ENCODE assay signal across 9 mouse cellular contexts in genomic region chrX:52928883-52929282, GRCm38 (mm10). TPM values are rescaled to one million over a fixed set of nuclear protein-coding genes. Genes with fewer than 3 reads are reported as not detected.
DNase-seq lines count a peak whose midpoint lies in the region; ATAC-seq and TF ChIP-seq lines count a peak whose summit lies in the region.
"Had no signal": no experiment of that assay in that cellular context is flagged by ENCODE, and none has a peak within 500 bp of the region (broad histone marks: within the 10 kb centered on the region; RNA-seq: fewer than 3 reads in every experiment).

No protein-coding gene starts in this region.

- H3K27ac ChIP-seq in liver, postnatal 0 days (ENCODE audit: low read depth): no peak overlapping the region
- H3K27ac ChIP-seq: hindbrain, embryonic 15.5 days had no signal

- 12% methylated on average over 1 of the region's 1 CpGs for WGBS in liver, postnatal 0 days (ENCODE audit: insufficient replicate concordance)

- H3K9me3 ChIP-seq in liver, postnatal 0 days (ENCODE audit: low read length): no peaks in the 10 kb centered on the region
- H3K9me3 ChIP-seq: hindbrain, embryonic 15.5 days had no signal

- no peak for ATAC-seq in liver, postnatal 0 days
- no peak for ATAC-seq in erythroid progenitor cell, adult 5-6 weeks (replicated peaks; ENCODE audit: low FRiP score, poor library complexity, severe bottlenecking)

- H3K4me3 ChIP-seq in liver, postnatal 0 days (ENCODE audit: low read depth, low read length): no peak overlapping the region
- H3K4me3 ChIP-seq: hindbrain, embryonic 15.5 days had no signal

- no peak overlapping the region for H3K9ac ChIP-seq in liver, postnatal 0 days (replicated peaks)
- H3K9ac ChIP-seq: hindbrain, embryonic 15.5 days had no signal

- H3K4me2 ChIP-seq in liver, postnatal 0 days (ENCODE audit: low read depth, low read length): no peak overlapping the region
- H3K4me2 ChIP-seq: hindbrain, embryonic 15.5 days had no signal

- H3K4me1 ChIP-seq in liver, postnatal 0 days (ENCODE audit: insufficient read depth): no peaks in the 10 kb centered on the region
- H3K4me1 ChIP-seq: hindbrain, embryonic 15.5 days had no signal

- TF ChIP-seq CTCF in liver, postnatal 0 days (IDR thresholded peaks at IDR 0.05; ENCODE audit: low read depth): peak; percentile 70

- DNase-seq in gastrocnemius, adult 18-20 months (ENCODE audit: low spot score): peak; percentile 10
- DNase-seq in gastrocnemius, adult 8-10 months (ENCODE audit: low spot score in 2 of 2): no peak
- peak; percentile 9 for DNase-seq in urinary bladder, postnatal 14 days (ENCODE audit: low spot score)
- no peak for DNase-seq in urinary bladder, postnatal 36 days (ENCODE audit: low spot score in 2 of 2)
- DNase-seq in liver, postnatal 0 days: peak; percentile 25
- peak; percentile 9 to 13 for DNase-seq in thymus, postnatal 36 days
- no peak for DNase-seq in ovary, postnatal 14 days (ENCODE audit: low spot score)

- no peaks in the 10 kb centered on the region for H3K27me3 ChIP-seq in liver, postnatal 0 days (ENCODE audit: insufficient read depth, low read length)
- H3K27me3 ChIP-seq: hindbrain, embryonic 15.5 days had no signal

- no peaks in the 10 kb centered on the region for H3K36me3 ChIP-seq in liver, postnatal 0 days (replicated peaks; ENCODE audit: insufficient read depth, low read length)
- H3K36me3 ChIP-seq: hindbrain, embryonic 15.5 days had no signal

- TF ChIP-seq EP300 in liver, postnatal 0 days (IDR thresholded peaks at IDR 0.05; ENCODE audit: low read depth): no peak

RNA-seq across cellular contexts. Expression of gene Phf6, which starts 16.8 kb away (rescaled TPM):
- total RNA-seq in gastrocnemius, adult 18-20 months (2021): 1 to 10 TPM; 3.5 to 7.1 TPM
- total RNA-seq in gastrocnemius, adult 8-10 months (2022): 1 to 10 TPM; 3.2 to 4.2 (median 3.7) TPM
- 3.7 and 4.2 TPM in 2 replicates for polyA plus RNA-seq in liver, postnatal 0 days (2015; fragmentation: Nextera tagmentation; extraction: Ambion mirVana)
- total RNA-seq in erythroid progenitor cell, adult 5-6 weeks (2015; ENCODE audit: low replicate concordance): 23.5 and 27.8 TPM in 2 replicates
- total RNA-seq in erythroid progenitor cell, adult 5-6 weeks (2017; ENCODE audit: low replicate concordance): 15.2 and 18.9 TPM in 2 replicates

RNA-seq across cellular contexts. Expression of gene Hprt, which starts 59.1 kb away (rescaled TPM):
- 10 to 100 TPM; 19.3 to 30.7 TPM for total RNA-seq in gastrocnemius, adult 18-20 months (2021)
- 10 to 100 TPM; 21.1 to 30.8 (median 26.7) TPM for total RNA-seq in gastrocnemius, adult 8-10 months (2022)
- 198 and 204 TPM in 2 replicates for polyA plus RNA-seq in liver, postnatal 0 days (2015; fragmentation: Nextera tagmentation; extraction: Ambion mirVana)
- total RNA-seq in erythroid progenitor cell, adult 5-6 weeks (2015; ENCODE audit: low replicate concordance): 82.6 and 119 TPM in 2 replicates
- total RNA-seq in erythroid progenitor cell, adult 5-6 weeks (2017; ENCODE audit: low replicate concordance): 86.4 and 105 TPM in 2 replicates

Comparison
In these comparisons a context has a peak if more than half of its experiments do, and no peak if none do; other contexts are left out.
1. DNase-seq: peak in gastrocnemius, adult 18-20 months (single experiment), urinary bladder, postnatal 14 days (single experiment), liver, postnatal 0 days (single experiment) and thymus, postnatal 36 days (2 of 2); none in gastrocnemius, adult 8-10 months (0 of 2), urinary bladder, postnatal 36 days (0 of 2) and ovary, postnatal 14 days (single experiment).